Mouse (Mus musculus): ENCODE data around the gene 4930412O13Rik. TPM values are rescaled to one million over a fixed set of nuclear protein-coding genes. Genes with fewer than 3 reads are reported as not detected.

4930412O13Rik gene
- polyA plus RNA-seq, 1 experiment from 2014 or later, result not detected

DNA sequence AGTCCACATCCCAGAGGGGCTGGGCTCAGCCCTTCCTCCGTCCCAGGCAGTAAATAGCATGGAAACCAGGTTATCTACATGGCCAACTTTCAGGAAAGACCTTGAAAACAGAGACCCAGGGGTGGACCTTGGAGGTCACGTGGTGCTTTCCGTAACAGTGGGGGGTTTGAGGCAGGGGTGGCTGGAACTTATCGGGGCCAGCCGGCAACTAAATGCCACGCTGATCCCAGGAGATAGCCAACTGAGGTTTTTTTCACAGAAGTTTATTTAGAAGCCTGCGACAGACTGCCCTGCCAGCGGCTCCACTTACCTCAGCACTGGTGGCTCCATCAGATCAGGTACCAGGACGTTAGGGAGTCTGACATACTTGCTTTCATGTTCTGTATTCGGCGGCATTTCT, 24.9 kb downstream of the 4930412O13Rik start:
- H3K9ac ChIP-seq, result no peak overlapping the region
- H3K27me3 ChIP-seq (ENCODE audit: insufficient read depth, low read length), result no peaks in the 10 kb centered on the region
- H3K4me2 ChIP-seq, result peak overlapping the region; percentile 53
- H3K4me1 ChIP-seq (ENCODE audit: insufficient read depth), result 0 out of 2 replicates have a peak, but pooled peaks cover 3% of the 10 kb centered on the region
- no peak for TF ChIP-seq CTCF (IDR thresholded peaks at IDR 0.05; ENCODE audit: low read depth)
- H3K27ac ChIP-seq (ENCODE audit: low read depth), result no peak overlapping the region
- no peak for DNase-seq
- 0 out of 2 replicates have a peak overlapping the region, but pooled peaks have one; percentile 4 for H3K4me3 ChIP-seq (ENCODE audit: low read depth, low read length)
- ATAC-seq (ENCODE audit: insufficient read depth), result no peak
- 3% methylated on average over 11 of the region's 11 CpGs for WGBS
- no peaks in the 10 kb centered on the region for H3K9me3 ChIP-seq (ENCODE audit: low read depth, low read length)
- no peaks in the 10 kb centered on the region for H3K36me3 ChIP-seq (ENCODE audit: insufficient read depth)

DNA sequence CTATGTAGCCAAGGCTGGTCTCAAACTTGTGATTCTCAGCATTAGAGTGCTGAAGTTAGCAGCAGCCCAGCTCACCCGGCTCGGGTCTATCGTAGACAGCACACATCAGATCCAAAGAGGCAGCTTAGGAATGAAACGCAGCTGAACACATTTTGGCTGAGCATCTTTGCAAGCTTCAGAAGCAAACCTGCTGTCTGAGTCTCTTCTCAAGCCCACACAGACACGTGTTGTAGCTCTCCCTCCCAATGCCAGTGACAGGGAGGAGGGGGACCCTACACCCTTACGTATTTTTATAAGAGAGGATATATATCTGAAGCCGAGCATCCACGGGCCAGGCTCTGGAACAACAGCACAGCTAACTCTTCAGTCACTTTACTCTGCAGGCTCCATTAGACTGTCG, 36.5 kb downstream of the 4930412O13Rik start:
- Histone ChIP-seq H3K36me3 (ENCODE audit: insufficient read depth) (0 out of 2 replicates have a peak, but pooled peaks cover 8% of the 10 kb centered on the region), H3K4me1 (ENCODE audit: insufficient read depth) (no peaks in the 10 kb centered on the region), H3K4me3 (ENCODE audit: low read depth, low read length) (no peak overlapping the region), H3K27me3 (ENCODE audit: insufficient read depth, low read length) (no peaks in the 10 kb centered on the region), H3K9me3 (ENCODE audit: low read depth, low read length) (no peaks in the 10 kb centered on the region), H3K9ac (no peak overlapping the region), H3K27ac (ENCODE audit: low read depth) (no peak overlapping the region), H3K4me2 (no peak overlapping the region)
- no peak for TF ChIP-seq CTCF (IDR thresholded peaks at IDR 0.05; ENCODE audit: low read depth)
- WGBS, result 83% methylated on average over 9 of the region's 9 CpGs
- DNase-seq (no peak), ATAC-seq (ENCODE audit: insufficient read depth) (no peak)

DNA sequence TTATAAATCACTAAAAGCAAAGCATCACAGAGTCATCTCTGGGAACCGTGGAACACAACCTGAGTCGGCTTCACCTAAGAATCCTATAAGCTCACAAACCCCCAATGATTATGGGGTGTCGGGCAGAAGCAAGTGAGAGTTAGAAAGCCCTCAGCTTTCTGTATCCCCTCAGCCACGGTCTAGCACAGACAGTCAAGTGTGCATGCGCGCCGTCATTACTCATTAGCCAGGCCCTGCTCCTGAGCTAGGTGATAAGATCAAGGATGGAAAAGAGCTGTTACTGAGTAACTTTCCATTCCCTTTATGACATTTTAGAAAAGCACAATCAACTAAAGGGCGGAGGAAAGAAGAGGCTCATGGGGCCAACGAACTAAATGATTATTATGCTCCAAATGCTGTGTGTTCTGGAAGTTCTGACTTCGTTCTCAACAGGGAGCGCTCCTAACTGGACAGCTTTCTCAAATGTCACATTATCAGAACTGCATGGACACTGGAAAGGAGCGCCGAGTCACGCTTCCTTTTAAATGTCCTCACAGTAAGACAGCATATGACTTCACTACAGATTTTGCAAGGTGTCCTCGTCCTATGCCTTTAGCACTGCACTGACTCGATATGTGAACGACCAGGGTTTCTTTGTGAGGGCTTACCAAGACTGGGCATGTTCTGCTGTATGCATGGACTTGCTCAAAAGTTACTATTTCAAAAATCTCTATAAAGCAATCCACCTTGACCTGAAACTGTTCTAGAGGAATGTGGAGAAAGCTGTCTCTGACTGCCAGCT, 37.8 kb downstream of the 4930412O13Rik start:
- WGBS, result 69% methylated on average over 17 of the region's 17 CpGs
- no peaks in the 10 kb centered on the region for H3K4me1 ChIP-seq (ENCODE audit: insufficient read depth)
- no peak overlapping the region for H3K4me3 ChIP-seq (ENCODE audit: low read depth, low read length)
- TF ChIP-seq CTCF (IDR thresholded peaks at IDR 0.05; ENCODE audit: low read depth), result no peak
- DNase-seq, result peak; percentile 37
- no peak overlapping the region for H3K27ac ChIP-seq (ENCODE audit: low read depth)
- 0 out of 2 replicates have a peak, but pooled peaks cover 8% of the 10 kb centered on the region for H3K36me3 ChIP-seq (ENCODE audit: insufficient read depth)
- peak; percentile 81; the same call in 1 of the 2 replicates for ATAC-seq (ENCODE audit: insufficient read depth)
- H3K9ac ChIP-seq, result no peak overlapping the region
- H3K9me3 ChIP-seq (ENCODE audit: low read depth, low read length), result no peaks in the 10 kb centered on the region
- H3K27me3 ChIP-seq (ENCODE audit: insufficient read depth, low read length), result no peaks in the 10 kb centered on the region
- no peak overlapping the region for H3K4me2 ChIP-seq

DNA sequence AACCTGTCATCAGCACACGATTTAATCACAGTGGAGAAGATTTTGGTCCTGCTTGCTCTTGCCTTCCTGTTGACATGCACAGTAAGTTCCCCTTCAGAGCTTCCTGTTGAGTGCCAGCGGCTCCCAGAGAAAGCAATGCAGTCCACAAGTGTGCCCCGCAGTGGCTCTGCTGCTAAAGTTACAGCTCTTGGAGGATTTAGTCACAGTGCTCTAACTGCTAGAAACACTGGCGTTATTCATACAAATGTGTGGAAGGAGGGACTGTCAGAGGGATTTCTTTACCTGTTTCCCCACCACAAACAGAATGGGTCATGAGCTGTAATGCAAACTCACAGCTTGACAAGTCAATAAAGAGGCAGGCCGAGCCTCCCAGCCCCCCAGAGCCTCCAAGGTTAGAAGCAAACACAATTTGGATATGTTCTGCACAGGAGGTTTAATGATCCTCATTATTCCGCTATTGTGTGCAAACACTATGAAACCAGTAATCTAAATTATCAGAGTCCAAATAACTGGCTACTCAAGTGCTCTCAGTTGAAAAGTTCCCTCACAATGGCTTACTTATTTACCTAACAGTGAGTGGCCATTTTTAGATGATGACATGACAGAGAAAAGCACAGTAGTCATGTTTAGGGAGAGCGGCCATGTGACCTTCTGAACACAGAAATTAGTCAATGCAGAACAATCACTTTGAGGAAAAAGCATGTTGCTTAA, 45.3 kb downstream of the 4930412O13Rik start:
- Histone ChIP-seq H3K4me3 (ENCODE audit: low read depth, low read length) (no peak overlapping the region), H3K27ac (ENCODE audit: low read depth) (no peak overlapping the region), H3K4me2 (no peak overlapping the region), H3K36me3 (ENCODE audit: insufficient read depth) (no peaks in the 10 kb centered on the region), H3K4me1 (ENCODE audit: insufficient read depth) (no peaks in the 10 kb centered on the region), H3K9me3 (ENCODE audit: low read depth, low read length) (no peaks in the 10 kb centered on the region), H3K27me3 (ENCODE audit: insufficient read depth, low read length) (no peaks in the 10 kb centered on the region), H3K9ac (no peak overlapping the region)
- peak; percentile 52 for DNase-seq
- ATAC-seq (ENCODE audit: insufficient read depth), result peak; percentile 14; the same call in 1 of the 2 replicates
- WGBS, result 49% methylated on average over 7 of the region's 7 CpGs
- TF ChIP-seq CTCF (IDR thresholded peaks at IDR 0.05; ENCODE audit: low read depth), result no peak

DNA sequence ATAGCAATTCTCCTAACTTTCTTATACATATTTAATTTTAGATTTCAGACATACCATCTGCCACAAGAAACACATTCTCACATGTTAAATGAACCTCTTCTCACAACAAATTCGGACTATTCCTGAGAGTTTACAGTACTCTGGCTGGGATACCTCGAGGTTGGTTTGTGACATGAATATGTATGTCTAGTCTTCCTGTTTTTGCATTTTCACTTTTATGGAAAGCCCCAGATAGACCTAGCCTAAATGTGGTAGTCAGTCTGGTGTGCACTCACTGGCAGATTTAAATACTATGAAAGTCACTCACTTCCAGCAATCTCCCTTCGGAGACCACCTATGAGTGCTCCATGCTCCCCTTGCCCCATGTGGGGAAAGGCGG, 45.8 kb downstream of the 4930412O13Rik start:
- no peak overlapping the region for H3K9ac ChIP-seq
- no peaks in the 10 kb centered on the region for H3K9me3 ChIP-seq (ENCODE audit: low read depth, low read length)
- H3K4me3 ChIP-seq (ENCODE audit: low read depth, low read length), result no peak overlapping the region
- DNase-seq, result no peak
- H3K36me3 ChIP-seq (ENCODE audit: insufficient read depth), result no peaks in the 10 kb centered on the region
- H3K4me2 ChIP-seq, result no peak overlapping the region
- H3K4me1 ChIP-seq (ENCODE audit: insufficient read depth), result no peaks in the 10 kb centered on the region
- H3K27me3 ChIP-seq (ENCODE audit: insufficient read depth, low read length), result no peaks in the 10 kb centered on the region
- no peak for TF ChIP-seq CTCF (IDR thresholded peaks at IDR 0.05; ENCODE audit: low read depth)
- 80% methylated on average over 4 of the region's 4 CpGs for WGBS
- no peak overlapping the region for H3K27ac ChIP-seq (ENCODE audit: low read depth)
- ATAC-seq (ENCODE audit: insufficient read depth), result no peak; the same call in 1 of the 2 replicates

Other genes starting within 250 kb of the 4930412O13Rik start
- gene 9230102O04Rik, start 8.3 kb downstream of the 4930412O13Rik start, polyA plus RNA-seq (2014; fragmentation: Nextera tagmentation; extraction: Ambion mirVana), result not detected in 2 replicates
- gene Gata3, start 8.8 kb downstream of the 4930412O13Rik start, polyA plus RNA-seq (2014; fragmentation: Nextera tagmentation; extraction: Ambion mirVana), result 2.9 and 3.4 TPM in 2 replicates
- gene Taf3, start 167.3 kb downstream of the 4930412O13Rik start, polyA plus RNA-seq (2014; fragmentation: Nextera tagmentation; extraction: Ambion mirVana), result 15.9 and 16.0 TPM in 2 replicates
- gene Atp5c1, start 199.3 kb downstream of the 4930412O13Rik start, polyA plus RNA-seq (2014; fragmentation: Nextera tagmentation; extraction: Ambion mirVana), result 552 and 584 TPM in 2 replicates
- gene Kin, start 199.3 kb downstream of the 4930412O13Rik start, polyA plus RNA-seq (2014; fragmentation: Nextera tagmentation; extraction: Ambion mirVana), result 29.2 and 32.3 TPM in 2 replicates